Comparison of ENCODE assay signal across 28 mouse cellular contexts in genomic region chr1:90995916-90996315, GRCm38 (mm10). TPM values are rescaled to one million over a fixed set of nuclear protein-coding genes. Genes with fewer than 3 reads are reported as not detected.
DNase-seq lines count a peak whose midpoint lies in the region; TF ChIP-seq lines count a peak whose summit lies in the region.
"Had no signal": no experiment of that assay in that cellular context is flagged by ENCODE, and none has a peak within 500 bp of the region (broad histone marks: within the 10 kb centered on the region; RNA-seq: fewer than 3 reads in every experiment).

No protein-coding gene starts in this region.

- no peak overlapping the region for H3K4me3 ChIP-seq in heart, adult 2 months
- H3K4me3 ChIP-seq: embryonic facial prominence, embryonic 10.5 days; embryonic facial prominence, embryonic 12.5 days; forebrain, embryonic 13.5 days; forebrain, embryonic 15.5 days had no signal

- no peak for TF ChIP-seq POLR2A in heart, adult 2 months (IDR thresholded peaks at IDR 0.05; ENCODE audit: insufficient read depth, low read depth, low read length)

- 96% methylated on average over 1 of the region's 1 CpGs for WGBS in heart, adult 2 months

- peak; percentile 78 for DNase-seq in heart, adult 11 months
- no peak for DNase-seq in heart, adult 9 months (ENCODE audit: low spot score in 2 of 2)
- peak; percentile 2 for DNase-seq in heart, postnatal 4 days
- DNase-seq in heart, adult 2 months, result no peak
- DNase-seq in testis, postnatal 10 days (ENCODE audit: low spot score), result peak; percentile 25
- no peak for DNase-seq in testis, postnatal 14 days (ENCODE audit: low spot score)
- DNase-seq: adrenal gland, adult 8-10 months; adrenal gland, postnatal 14 days; adrenal gland, postnatal 36 days; B cell, adult 2 months; cerebellum, adult 11-12 months; cerebellum, adult 2 months; cerebellum, adult 9-10 months; cerebellum, postnatal 10 days; cerebellum, postnatal 25 days had no signal

- H3K36me3 ChIP-seq in heart, adult 2 months (ENCODE audit: control insufficient read depth, insufficient read depth, low read length), result peaks cover 2% of the 10 kb centered on the region; the same call in 1 of the 2 replicates
- H3K36me3 ChIP-seq: embryonic facial prominence, embryonic 10.5 days; embryonic facial prominence, embryonic 12.5 days; forebrain, embryonic 15.5 days; G1E had no signal

- peaks cover 10% of the 10 kb centered on the region for H3K4me1 ChIP-seq in heart, adult 2 months (ENCODE audit: control insufficient read depth, insufficient read depth, low read length)

- H3K27ac ChIP-seq in heart, adult 2 months, result no peak overlapping the region
- H3K27ac ChIP-seq: embryonic facial prominence, embryonic 10.5 days; embryonic facial prominence, embryonic 12.5 days; forebrain, embryonic 13.5 days; forebrain, embryonic 15.5 days had no signal

- no peak for TF ChIP-seq CTCF in heart, adult 2 months (IDR thresholded peaks at IDR 0.05)

- TF ChIP-seq EP300 in heart, adult 2 months (IDR thresholded peaks at IDR 0.05; ENCODE audit: insufficient read depth, low read depth, low read length), result no peak

- H3K79me2 ChIP-seq in heart, adult 2 months (replicated peaks; ENCODE audit: control insufficient read depth, insufficient read depth, low read length), result no peaks in the 10 kb centered on the region

- no peaks in the 10 kb centered on the region for H3K27me3 ChIP-seq in heart, adult 2 months (ENCODE audit: control insufficient read depth, insufficient read depth, low read length)
- H3K27me3 ChIP-seq: forebrain, embryonic 15.5 days; Patski had no signal

- no peak overlapping the region for H3K9ac ChIP-seq in heart, adult 2 months (ENCODE audit: low read depth, low read length)
- H3K9ac ChIP-seq: embryonic facial prominence, embryonic 12.5 days; forebrain, embryonic 13.5 days; forebrain, embryonic 15.5 days had no signal

- intact Hi-C loops in heart, adult 2 months (cut with DNase I), result loop anchor here (5.0 kb wide), 1 partner anchor 36 kb away; no protein-coding TSS in a partner anchor

RNA-seq across cellular contexts. Expression of gene Lrrfip1, which starts 2.6 kb away (rescaled TPM):
- total RNA-seq in heart, postnatal 4 days (2021), result 100 to 1,000 TPM; 214 to 233 TPM
- total RNA-seq in heart, adult 2 months (2021), result 10 to 100 TPM; 63.5 to 75.5 TPM
- 32.9 and 44.2 TPM in 2 replicates for polyA plus RNA-seq in heart, adult 2 months (2012; rRNA removed)
- polyA plus RNA-seq: G1E had no signal

RNA-seq across cellular contexts. Expression of gene Rab17, which starts 26.5 kb away (rescaled TPM):
- 1 to 10 TPM; 4.3 to 5.1 TPM for total RNA-seq in heart, postnatal 4 days (2021)
- total RNA-seq in heart, adult 2 months (2021), result 1 to 10 TPM; 1.7 to 2.6 TPM
- polyA plus RNA-seq in heart, adult 2 months (2012; rRNA removed), result 1.4 and 2.3 TPM in 2 replicates
- total RNA-seq: adrenal gland, adult 18-20 months; adrenal gland, adult 8-10 months; adrenal gland, postnatal 36 days had no signal
- polyA plus RNA-seq: activated CD4-positive, CD25-positive, alpha-beta regulatory T cell, adult 4 months; CD4-positive, CD25-positive, alpha-beta regulatory T cell, adult 4 months; cerebellum, adult 2 months; forebrain, embryonic 11.5 days; forebrain, embryonic 13.5 days; G1E had no signal

RNA-seq across cellular contexts. Expression of gene Prlh, which starts 43.0 kb away (rescaled TPM):
- total RNA-seq in heart, postnatal 4 days (2021), result not detected
- not detected for total RNA-seq in heart, adult 2 months (2021)
- polyA plus RNA-seq in heart, adult 2 months (2012; rRNA removed), result not detected in 2 replicates
- total RNA-seq: adrenal gland, adult 18-20 months; adrenal gland, adult 8-10 months; adrenal gland, postnatal 14 days; adrenal gland, postnatal 36 days; CH12.LX; G1E had no signal
- polyA plus RNA-seq: activated CD4-positive, CD25-positive, alpha-beta regulatory T cell, adult 4 months; CD4-positive, CD25-positive, alpha-beta regulatory T cell, adult 4 months; cortical plate, adult 2 months; embryonic facial prominence, embryonic 10.5 days; embryonic facial prominence, embryonic 12.5 days; embryonic facial prominence, embryonic 14.5 days; forebrain, embryonic 11.5 days; forebrain, embryonic 13.5 days; forebrain, embryonic 15.5 days; G1E; Patski had no signal

Comparison
In these comparisons a context has a peak if more than half of its experiments do, and no peak if none do; other contexts are left out.
1. DNase-seq: peak in heart, adult 11 months (single experiment), heart, postnatal 4 days (single experiment) and testis, postnatal 10 days (single experiment); none in heart, adult 9 months (0 of 2), heart, adult 2 months (0 of 2) and testis, postnatal 14 days (single experiment).